Mouse (Mus musculus): ENCODE results near the gene Gtf2ird2.

DNA sequence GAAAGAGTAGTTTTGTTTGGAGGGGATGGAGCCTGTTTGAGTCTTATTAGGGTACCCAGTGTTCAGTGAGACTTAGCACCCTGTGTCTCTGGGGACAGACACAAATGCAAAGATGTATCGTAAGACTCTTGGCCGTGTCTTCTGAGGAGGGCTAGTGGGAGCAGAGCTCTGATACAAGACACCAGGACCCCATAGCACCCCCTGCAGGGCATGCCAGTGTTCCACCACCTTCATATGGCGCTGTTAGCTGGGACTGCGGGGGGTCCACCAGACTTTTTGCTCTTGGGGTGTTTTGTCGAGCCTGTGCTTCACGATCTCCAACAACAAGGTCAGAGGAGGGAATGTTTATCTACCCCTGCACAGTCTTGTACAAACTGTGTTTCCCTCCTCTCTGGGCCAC, 44.4 kb upstream of the Gtf2ird2 start:
- no peak for TF ChIP-seq TAL1 (IDR thresholded peaks at IDR 0.05; ENCODE audit: low read length)
- no peak for TF ChIP-seq MAFK (IDR thresholded peaks at IDR 0.05; ENCODE audit: borderline replicate concordance, low read depth, low read length)
- TF ChIP-seq JUND (IDR thresholded peaks at IDR 0.05; ENCODE audit: low read depth, low read length) = no peak
- no peak for TF ChIP-seq POLR2AphosphoS2 (IDR thresholded peaks at IDR 0.05; ENCODE audit: low read length)

All from MEL (cell line).